Mouse (Mus musculus) adrenal gland, postnatal 25 days (tissue): ENCODE measurements around the gene Nt5c3. TPM values are rescaled to one million over a fixed set of nuclear protein-coding genes. Genes with fewer than 3 reads are reported as not detected.
A peak's percentile ranks its signal among the peaks of the same experiment; 100 is the strongest.

Experiments
- DNase-seq: peaks from one replicate; pipeline ENCODE4 v3.0.0; 2021; ENCODE audit warnings: mixed read lengths
- long read RNA-seq: library from polyadenylated mRNA; stranded (forward); transcript quantifications from one replicate; pipeline ENCODE4 v2.0.0, GENCODE M21; 2021
- total RNA-seq: library from RNA; stranded (reverse); gene quantifications from 2 replicates; pipeline ENCODE4 v1.2.3, GENCODE M21; 2021

Gene Nt5c3
- total RNA-seq = 20.6 and 23.0 TPM in 2 replicates
- long read RNA-seq, transcript Nt5c3-208 (10 exons, 1,067 nt) = minor isoform, 9 of 45 reads
- long read RNA-seq, transcript Nt5c3-201 (9 exons, 1,676 nt) = major isoform, 30 of 45 reads
- long read RNA-seq, partial matches to known transcripts = 0 of 45 reads
- long read RNA-seq, other reads (novel, unspliced or antisense) = 5 of 45 reads

DNA sequence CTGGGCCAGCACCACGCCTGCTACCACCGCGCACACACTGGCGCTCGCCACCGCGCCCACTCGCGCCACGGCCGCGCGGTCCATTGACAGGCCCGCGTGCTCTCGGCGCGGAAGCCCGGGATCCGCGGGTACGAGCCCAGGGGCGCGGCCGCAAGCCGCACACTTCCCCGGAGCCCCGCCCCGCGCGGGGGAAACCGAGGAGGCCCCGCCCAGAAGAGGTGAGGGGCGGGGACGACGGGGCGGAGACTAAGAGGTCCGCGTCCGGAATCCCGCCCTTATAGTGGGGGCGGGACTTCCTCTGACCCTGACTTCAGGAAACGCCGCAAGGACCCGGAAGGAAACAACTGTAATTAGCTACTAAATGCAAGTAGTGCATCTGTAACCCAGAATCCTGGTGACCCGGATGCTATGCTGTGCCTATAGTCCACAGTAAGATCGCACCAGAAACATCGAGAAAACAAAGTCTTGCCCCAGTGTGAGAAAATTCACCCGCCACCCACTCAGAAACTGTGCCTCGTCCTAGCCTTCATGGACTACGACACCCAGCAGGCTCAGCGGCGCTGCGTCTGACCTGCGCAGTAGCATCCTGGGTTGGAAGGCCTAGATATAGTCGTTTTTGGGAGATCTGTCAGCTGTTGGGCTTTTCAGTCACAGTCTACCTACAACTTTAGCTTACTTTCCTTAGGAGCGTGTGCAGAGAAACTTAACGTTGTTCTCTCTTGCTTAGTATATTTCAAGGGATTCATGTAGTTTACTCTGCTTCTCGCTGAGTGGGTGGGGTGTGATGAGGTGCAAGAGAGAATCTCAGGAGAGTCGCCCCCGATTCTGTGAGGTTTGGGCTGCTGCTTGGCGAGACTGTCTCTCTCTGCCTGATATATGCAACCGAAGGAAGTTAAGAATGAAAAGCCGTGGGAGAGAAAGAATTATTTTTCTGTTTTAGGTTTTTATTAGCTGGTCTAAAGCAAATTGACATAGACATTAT lies at the start of gene Nt5c3, which contains the start of gene Vmn1r4:
Gene Nt5c3 (minus strand): TSS at position 207 of the 982 bp plus-strand sequence.
Gene Vmn1r4 (plus strand): TSS at position 290 of the 982 bp plus-strand sequence.
- peak; percentile 96 for DNase-seq

DNA sequence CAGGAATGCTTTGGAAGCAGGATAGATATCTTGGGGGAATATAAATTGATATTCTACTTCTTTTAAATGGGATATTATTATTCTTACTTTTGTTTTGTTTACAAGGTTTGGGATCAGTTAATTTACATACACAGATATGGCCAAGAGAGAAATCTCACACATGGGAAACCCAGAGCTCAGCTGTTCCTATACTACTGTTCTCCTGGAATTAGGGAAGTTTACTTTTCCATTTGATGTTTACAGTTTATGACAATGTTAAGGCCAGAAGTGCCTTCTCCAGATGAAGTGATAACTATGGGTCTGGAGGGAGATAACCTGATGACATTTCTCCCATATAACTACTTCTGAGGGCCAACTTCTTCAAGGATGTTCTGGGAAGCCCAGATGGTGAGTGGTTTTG lies 46.2 kb upstream of the Nt5c3 start, which contains the start of gene Vmn1r5:
Gene Vmn1r5 (plus strand): TSS at position 301 of the 400 bp plus-strand sequence.
- no peak for DNase-seq

DNA sequence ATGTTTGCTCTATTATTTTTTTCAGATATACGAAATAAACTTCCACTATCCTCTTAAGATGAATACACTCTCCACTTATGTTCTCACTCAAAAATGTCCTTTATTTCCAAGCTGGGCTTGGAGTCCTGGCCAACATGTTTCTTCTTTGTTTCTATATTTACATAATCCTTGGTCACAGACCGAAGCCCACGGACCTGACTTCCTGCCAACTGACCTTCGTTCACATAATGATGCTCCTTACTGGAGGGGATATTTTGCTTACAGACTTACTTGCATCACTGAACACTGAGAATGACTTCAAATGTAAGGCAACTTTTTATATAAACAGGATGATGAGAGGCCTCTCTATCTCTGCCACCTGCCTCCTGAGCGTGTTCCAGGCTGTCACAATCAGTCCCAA lies 32.7 kb upstream of the Nt5c3 start:
- no peak for DNase-seq

DNA sequence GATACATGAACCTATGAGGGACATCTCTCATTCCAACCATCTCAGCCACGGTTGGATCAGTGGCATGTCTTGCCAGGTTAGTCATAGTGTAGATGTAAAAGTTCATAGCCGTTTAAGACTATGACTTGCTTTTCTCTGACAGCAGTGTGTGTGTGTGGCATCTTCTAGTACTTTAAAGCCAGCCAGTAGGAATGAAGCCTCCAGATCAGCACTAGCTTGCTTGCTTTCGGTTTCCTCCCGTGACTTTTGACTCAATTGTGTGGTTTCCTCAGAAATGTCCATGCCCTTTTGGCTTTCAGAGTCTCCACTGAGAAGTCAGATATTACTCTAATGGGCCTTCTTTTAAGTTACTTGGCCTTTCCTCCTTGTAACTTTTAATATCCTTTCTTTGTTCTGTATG lies 10.6 kb upstream of the Nt5c3 start:
- DNase-seq = no peak

DNA sequence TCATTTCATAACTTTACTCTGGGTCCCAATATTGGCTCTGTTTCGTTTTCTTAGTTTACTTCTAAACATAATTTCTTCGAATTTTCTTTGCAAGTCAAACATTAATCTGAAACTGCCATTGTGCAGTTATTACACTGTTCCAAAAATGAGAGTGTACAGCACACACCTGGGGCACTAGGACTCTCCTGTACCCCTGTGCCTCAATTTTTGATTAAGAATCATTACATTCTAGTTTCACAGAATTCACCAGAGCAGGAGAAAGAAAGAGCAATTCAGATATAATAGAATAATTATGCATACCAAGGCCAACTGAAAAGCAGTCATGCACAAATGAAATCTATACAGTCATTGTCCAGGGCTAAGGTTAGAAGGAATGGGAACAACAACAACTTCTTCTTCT lies 8.7 kb upstream of the Nt5c3 start:
- DNase-seq = no peak

DNA sequence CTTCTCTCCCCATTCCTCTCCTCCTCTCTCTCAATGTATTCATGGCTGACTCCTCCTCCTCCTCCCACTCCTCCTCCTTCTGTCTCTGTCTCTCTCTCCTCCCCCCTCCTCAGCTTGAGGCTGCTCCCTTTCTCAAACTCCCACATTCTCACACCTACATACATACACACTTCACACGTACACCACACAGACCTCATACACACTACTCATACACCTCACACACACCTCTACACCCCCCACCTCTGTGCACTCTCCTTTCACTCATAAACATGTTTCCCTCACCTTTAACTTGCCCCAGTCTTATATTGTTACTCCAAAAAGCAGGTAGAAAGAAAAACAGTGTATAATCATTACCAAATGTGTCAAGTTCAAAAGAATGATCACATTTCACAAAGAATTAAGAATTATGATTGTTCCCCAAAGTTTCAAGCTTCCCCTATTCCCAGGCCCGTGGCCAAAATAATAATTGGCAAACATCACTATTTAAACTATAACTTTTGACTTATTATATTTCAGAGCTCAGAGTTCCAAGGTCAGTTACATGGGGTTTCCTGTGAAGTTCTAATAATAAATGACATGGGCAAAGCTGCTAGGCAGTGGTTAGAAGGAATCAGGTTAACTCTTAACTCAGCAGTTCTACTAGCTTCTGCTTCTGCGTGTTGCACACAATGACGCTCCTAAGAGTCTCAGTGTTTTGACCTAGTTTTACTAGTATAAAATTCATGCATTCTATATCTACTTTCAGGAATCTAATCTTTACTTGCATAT lies 8.1 kb upstream of the Nt5c3 start:
- no peak for DNase-seq

DNA sequence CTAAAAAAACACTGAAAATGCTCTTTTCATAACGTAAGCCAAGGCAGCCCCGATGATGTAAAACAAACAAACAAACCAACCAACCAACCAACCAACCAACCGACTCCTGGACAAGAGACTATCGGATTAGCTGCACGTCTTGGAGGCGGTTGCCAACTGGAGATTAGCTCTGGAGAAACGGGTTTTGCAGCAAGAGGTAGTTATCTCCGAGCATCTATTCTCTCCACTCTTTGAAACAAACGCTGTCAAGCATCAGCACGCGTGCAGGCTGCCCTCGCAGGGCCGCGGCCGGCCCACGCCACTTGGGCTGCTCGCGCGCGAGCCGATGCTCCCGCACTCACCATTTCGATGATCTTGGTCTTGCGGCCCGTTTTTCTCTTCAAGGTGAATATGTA lies 404 bp downstream of the Nt5c3 start:
- DNase-seq = no peak

DNA sequence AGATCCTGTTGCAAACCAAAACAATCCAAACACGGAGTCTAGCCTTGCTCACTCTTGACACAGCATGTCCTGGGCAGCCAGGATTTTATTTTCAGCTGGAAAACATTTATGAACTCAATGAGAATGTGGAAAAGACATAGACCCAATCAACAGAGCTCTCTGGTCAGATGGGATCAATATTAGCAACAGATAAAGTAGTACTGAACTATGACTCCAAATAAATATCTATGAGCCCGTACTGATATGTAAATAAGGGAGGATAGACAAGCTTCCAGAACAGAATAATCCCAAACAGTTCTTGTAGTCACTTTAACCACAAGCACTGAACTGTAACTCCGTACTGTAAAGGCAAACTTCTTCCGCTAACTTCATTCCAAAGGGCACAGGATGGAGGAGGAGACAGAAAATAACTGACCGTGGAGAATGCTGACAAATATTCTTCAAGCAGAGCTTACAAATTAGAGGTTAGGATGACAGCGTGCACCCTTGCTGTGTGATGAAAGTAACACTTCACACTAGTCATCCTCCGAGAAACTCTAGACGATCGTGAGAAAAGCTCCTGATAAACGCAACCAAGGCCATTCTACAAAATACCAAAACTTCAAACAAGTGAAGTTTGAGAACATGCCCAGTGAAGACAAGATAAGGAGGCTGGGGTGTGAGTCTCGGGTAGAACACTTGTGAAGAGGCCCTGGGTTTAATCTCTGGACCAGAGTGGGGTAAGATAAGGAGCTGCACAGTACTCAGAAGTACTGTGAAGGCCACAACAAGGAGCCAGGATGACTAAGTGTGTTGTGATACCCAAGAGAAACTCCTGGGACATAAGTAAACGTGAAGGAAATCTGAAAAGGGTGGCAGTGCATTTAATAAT lies 3.3 kb downstream of the Nt5c3 start:
- DNase-seq = no peak

DNA sequence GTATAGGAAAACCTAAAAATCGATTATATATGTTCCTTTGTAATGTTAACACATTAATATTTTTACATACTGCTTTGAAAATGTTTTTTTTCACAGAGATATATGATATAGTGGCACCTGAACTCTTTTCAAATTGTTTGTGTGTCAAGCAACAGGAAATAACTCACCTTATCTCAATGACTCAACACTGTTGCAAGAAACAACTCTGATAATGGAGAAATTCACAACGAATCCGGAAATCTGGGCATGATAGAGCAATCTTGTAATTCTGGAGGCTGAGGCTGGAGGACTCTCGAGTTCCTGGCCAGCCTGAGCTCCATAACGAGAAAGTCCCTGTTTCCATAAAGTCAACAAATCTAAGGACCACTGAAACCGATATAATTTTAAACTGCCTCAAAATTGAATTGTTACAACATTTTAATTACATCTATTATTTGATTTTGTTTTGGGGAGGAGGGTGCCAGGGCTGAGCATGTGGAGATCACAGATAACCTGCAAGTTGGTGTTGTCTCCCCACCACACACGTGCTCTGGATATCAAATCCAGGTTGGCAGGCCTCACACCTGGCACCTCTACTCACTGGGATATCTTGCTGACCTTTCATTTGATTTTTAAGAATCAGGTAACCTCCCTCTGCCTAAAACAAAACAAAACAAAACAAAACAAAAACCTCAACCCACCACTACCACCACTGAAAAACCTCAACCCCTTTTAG lies 4.2 kb downstream of the Nt5c3 start:
- no peak for DNase-seq

DNA sequence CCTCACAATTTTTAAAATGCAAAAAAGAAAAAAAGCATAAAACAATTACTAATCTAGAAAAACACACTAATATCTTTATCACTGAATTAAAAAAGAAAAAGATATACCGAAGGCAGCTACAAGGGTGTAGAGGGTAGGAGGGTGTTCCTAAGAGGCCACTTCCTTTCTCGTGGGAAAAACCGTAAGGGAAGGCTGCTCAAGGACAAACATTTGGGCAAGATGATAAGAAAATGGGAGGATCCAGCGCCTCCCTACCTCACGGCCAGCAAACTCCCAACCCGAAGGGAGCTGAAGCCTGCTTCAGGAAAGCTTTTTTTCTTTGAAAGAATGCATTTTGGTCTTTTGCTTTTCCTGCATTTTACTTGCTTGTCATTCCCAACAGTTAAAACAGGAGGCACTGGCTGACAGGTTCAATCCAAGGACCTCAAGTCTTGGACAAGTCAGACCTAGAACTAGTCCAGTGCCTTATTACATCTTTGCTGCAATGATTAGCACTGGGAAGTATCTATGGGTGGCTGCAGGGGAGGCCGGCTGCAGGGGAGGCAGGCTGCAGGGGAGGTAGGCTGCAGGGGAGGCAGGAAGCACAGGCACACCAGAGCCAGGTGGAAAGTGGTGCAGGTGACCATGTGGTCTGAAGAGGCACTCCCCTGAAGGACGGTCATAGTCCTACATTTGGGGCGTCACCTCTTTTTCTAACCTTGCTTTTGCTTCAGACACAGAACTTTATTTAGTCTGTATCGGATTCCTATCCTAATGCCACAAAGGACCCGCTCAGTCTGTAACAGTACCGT lies 6.0 kb downstream of the Nt5c3 start:
- no peak for DNase-seq

DNA sequence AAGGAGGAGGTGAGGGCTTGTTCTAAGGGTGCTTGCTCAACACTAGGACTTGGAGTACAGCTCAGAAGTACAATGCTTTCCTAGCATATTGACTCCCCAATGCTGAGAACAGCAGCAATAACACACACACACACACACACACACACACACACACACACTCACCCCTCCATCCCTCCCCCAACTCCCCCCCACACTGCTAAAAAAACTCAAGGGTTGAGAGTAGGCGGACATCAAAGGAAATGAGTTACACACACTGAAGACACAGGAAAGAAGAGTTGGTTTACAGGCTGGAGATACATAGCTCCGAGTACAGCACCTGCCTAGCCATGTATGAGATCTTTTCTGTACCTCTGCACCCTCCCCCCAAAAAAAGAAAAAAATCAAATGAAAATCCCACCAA lies 7.5 kb downstream of the Nt5c3 start:
- DNase-seq = no peak

DNA sequence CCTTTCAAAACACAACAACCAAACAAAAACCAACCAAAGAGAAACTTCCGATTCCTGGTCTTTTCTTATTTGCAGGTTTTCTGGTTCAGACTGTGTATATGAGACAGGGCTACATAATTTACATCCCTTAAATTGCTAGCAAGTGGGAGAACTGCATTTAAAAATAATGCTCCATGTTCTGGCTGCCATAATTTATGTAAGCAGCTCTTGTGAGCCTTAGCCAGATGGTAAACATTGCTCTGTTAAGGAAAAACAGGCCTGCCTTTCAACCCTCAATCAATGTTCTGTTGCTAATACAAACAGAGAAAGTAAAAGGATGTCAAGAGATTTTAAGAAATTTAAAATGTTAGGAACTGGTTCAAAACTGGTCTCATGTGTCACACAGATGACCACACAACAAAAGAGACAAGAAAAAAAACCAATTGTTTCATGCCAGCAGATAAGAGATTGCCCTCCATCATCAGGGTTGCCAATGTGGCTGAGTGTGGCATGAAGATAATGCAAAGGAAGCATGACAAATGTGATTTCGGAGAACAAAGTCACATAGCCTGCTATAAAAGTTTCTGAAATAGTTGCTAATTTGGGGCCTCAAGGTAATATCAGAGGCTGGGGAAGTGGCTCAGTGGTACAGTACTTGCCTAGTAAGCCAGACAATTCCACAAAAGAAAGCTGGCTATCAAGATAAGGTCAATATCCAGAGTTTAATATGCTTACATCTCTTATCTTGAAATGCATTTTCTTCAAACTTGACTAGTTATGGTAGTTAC lies 10.5 kb downstream of the Nt5c3 start:
- no peak for DNase-seq

DNA sequence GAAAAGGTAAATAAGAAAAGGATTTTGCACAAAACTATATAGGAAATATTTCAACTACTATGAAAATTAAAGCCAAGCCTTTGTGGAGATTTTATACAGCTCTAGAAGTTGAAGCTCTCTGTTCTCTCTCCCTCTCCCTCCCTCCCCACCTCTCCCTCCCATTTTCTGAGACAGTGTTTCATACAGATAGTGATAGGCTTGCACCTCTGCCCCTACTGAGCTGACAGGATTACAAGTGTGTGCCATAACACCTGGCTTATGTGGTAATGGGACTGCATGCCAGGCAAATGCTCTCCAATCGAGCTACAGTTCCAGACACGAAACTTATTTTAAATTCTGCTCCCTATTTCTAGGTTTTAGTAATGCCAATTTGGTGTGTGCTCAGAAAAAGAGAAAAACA lies 12.8 kb downstream of the Nt5c3 start:
- DNase-seq = no peak

DNA sequence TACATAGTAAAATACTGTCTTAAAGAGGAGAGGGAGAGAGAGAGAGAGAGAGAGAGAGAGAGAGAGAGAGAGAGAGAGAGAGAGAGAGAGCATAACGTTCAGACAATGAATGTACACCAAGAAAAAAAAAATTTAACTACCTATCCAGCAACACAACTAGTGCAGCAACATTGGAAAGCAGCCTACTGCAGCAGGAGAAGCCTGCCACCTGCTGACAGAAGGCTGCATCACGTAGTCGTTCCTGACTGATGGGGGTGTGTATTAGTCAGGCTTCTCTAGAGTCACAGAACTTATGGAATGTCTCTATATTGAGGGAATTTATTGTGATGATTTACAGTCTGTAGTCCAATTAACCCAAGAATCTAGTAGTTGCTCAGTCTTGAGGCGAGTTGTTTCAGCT lies 14.8 kb downstream of the Nt5c3 start:
- peak; percentile 70 for DNase-seq

DNA sequence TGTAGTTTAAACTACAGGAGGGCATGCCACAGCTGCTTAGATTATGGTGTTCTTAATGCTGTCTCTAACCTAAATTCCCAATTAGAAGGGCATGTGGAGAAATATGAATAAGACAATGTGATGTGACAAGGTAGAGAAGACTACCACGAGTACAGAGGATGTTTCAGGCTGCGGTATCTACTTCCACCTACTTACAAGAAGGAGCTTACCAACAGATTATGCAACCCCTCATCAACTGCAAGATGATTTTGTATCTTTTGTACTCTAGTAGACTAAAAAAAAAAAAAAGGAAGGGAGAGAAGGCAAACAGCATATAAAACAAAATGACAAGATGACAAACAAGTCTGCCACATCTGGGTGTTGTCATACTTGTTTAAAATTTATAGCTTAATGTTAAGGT lies 15.3 kb downstream of the Nt5c3 start:
- no peak for DNase-seq

DNA sequence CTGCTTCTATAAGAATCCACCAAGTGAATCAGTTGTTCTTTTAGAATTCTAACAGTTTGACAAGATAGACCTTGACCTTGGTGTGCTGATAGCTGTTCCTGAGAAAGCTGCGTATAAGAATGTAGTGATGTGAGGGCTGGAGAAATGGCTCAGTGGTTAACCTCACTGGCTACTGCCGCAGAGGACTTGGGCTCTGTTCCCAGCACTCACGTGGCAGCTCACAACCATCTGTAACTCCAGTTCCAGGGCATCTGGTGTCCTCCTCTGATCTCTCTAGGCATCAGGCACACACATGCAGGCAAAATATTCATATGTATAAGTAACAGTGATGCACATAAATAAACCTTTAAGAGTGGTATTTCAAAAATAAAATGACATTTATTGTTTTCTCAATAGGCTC lies 15.8 kb downstream of the Nt5c3 start:
- no peak for DNase-seq

DNA sequence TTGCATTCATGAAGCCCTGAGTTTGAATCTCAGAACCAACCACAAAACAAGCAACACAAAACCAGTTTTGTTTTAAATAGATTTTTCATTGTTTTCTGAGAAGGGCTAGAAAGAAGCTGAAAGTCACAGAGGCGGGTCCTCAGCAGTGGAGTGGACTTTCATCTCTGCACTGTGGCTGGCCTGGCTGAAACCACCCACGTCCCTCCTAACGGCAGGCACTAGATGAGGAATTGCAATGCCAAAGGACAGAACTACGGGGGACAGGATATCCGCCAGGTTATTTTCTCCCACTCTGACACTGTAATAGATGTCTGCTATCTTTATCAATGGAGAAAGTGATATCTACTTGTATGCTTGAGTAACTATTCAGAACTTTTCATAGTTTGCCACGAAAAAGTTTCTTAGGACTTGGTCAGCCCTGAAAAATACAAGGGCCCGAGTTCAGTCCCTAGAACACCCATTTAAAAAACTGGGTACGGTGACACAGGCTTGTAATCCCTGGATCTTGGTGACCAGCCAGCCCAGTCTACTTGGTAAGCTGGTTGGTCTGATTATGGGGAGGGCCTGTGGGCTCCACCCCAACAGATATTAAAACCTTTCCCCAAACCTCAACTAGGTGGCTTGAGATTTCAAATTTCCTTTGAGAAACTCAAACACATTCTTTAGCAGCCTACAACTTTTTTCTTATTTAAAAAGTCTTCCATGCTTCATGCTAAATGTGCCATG lies 17.4 kb downstream of the Nt5c3 start:
- DNase-seq = no peak

DNA sequence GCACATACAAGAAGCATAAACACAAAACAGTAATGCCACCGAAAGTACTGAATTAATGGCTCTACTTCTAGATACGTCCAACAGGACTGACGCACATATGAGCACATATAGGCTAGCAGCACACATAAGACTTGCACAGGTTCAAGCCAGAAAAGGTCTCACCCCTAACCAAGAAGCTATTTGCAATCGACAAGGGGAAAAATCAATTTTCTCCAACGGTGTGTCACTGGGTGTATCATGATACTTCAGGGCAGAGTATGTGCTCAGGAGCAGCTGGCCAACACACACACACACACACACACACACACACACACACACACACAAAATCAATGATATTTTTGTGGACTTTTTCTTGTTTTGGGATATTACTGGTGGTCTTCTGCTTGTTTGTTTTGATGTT lies 18.2 kb downstream of the Nt5c3 start:
- no peak for DNase-seq

DNA sequence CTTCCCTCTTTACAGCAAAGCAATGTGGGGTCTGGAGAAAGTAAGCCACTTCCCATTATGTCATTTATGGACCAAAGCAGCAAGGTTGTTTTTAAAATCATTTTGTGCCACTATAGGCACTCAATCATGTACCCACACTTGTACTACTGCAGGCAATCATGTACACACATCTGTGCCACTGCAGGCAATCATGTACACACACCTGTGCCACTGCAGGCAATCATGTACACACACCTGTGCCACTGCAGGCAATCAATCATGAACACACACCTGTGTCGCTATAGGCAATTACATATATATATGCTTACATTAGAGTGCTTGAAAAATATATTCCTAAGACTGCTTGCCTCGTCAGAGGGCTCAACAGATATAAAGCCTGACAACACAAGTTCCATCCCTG lies 18.8 kb downstream of the Nt5c3 start:
- DNase-seq = no peak
